Mouse (Mus musculus): Measurements from ENCODE around the gene Kif26a. TPM values are rescaled to one million over a fixed set of nuclear protein-coding genes. Genes with fewer than 3 reads are reported as not detected.
A peak's percentile ranks its signal among the peaks of the same experiment; 100 is the strongest.

The Kif26a gene
- total RNA-seq, 2 experiments from 2014 or later: 5.1 to 5.3 TPM

GRCm38 (mm10) chr12:112200045-112200444, 54.0 kb downstream of the Kif26a start:
- intact Hi-C loops (cut with DNase I): no loop called here
- DNase-seq (ENCODE audit: low spot score in 2 of 2): no peak

- DNase-seq (ENCODE audit: low spot score in 2 of 2): no peak
- intact Hi-C loops (cut with DNase I): no loop called here
Measured at GRCm38 (mm10) chr12:112207163-112207562, 61.2 kb downstream of the Kif26a start.

DNA sequence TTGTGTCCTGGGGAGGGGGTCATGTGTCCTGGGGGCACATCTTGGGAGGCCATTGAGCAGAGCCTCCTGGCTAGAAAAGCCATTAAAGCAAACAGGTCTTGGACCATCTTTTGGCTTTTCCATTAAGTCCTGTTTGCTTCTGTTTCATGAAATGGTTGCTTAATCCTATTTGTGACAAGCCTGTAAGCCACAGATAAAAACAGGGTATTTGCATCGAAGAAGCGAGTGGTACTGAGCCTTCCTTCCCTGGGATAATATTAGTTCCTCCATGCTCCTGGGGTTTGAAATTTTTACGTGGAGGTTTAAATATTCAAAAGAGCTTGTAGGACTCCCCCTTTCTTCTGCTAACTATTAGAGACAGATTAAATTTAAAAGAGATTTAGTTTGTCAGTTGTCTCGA, 61.7 kb downstream of the Kif26a start:
- intact Hi-C loops (cut with DNase I): no loop called here
- DNase-seq (ENCODE audit: low spot score in 2 of 2): no peak

- no peak for DNase-seq (ENCODE audit: low spot score in 2 of 2)
- intact Hi-C loops (cut with DNase I): no loop called here
Measured at GRCm38 (mm10) chr12:112210622-112211021, 64.6 kb downstream of the Kif26a start.

GRCm38 (mm10) chr12:112214441-112214857, 68.4 kb downstream of the Kif26a start:
- intact Hi-C loops (cut with DNase I): no loop called here
- no peak for DNase-seq (ENCODE audit: low spot score in 2 of 2)

GRCm38 (mm10) chr12:112215545-112215944, 69.5 kb downstream of the Kif26a start:
- DNase-seq (ENCODE audit: low spot score in 2 of 2): no peak
- intact Hi-C loops (cut with DNase I): no loop called here

GRCm38 (mm10) chr12:112217021-112217420, 71.0 kb downstream of the Kif26a start:
- peak in 1 of 2 experiments; percentile 12 for DNase-seq (ENCODE audit: low spot score in 2 of 2)
- intact Hi-C loops (cut with DNase I): no loop called here

DNA sequence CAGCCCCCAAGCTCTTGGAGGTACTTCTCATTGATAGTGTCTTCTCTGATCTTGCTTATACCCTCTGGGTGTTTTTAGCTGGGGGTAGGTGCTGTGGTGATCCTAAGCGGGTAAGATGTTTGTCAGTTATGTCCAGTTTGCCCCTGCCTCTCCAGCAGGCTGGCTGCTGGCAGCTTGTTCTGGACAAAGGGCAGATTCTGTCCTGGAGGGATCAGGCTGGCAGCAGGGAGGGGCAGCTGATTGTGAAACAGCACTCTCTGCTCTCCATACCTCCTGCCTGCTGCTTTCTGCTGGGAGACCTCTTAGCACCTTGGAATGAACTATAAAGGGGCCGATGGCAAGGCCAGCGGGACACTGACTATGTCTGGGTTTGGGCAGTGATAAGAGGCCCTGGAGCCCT, 71.7 kb downstream of the Kif26a start:
- intact Hi-C loops (cut with DNase I): no loop called here
- no peak for DNase-seq (ENCODE audit: low spot score in 2 of 2)

DNA sequence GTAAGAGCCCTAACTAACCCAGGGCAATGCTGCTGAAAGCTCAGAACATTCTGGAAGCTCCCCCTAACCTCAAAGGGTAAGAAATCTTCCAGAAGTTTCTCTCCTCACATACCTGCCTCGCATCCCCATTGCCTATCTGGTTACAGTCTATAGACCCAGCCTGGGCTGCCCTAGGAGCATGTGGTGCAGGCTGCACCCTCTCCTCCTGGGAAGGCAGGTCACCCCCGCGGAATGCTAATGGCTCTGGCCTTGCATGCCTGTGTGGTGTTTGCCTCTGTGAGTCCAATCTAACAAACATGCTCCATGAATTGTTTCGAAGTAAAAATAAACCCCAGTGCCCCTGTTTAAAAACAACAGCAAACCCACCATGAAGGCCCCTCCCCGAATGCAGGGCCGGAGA, 75.3 kb downstream of the Kif26a start:
- DNase-seq (ENCODE audit: low spot score in 2 of 2): no peak
- intact Hi-C loops (cut with DNase I): no loop called here

- peak in 1 of 2 experiments; percentile 7 for DNase-seq (ENCODE audit: low spot score in 2 of 2)
- intact Hi-C loops (cut with DNase I): no loop called here
Measured at GRCm38 (mm10) chr12:112221754-112222439, 75.9 kb downstream of the Kif26a start.

GRCm38 (mm10) chr12:112223721-112224337, 77.8 kb downstream of the Kif26a start:
- no peak for DNase-seq (ENCODE audit: low spot score in 2 of 2)
- intact Hi-C loops (cut with DNase I): no loop called here

DNA sequence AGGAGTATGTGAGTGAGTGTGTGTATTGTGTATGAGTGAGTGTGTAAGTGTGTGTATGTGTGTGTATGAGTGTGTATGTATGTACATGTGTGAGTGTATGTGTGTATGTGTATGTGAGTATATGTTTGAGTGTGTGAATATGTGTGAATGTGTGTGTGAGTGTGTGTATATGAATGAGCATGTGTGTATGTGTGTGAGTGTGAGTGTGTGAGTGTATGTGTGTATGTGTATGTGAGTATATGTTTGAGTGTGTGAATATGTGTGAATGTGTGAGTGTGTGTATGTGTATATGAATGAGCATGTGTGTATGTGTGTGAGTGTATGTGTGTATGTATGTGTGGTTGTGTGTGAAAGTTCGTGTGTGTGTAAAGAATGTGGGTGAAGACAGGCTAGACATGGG, 80.2 kb downstream of the Kif26a start:
- intact Hi-C loops (cut with DNase I): no loop called here
- no peak for DNase-seq (ENCODE audit: low spot score in 2 of 2)

DNA sequence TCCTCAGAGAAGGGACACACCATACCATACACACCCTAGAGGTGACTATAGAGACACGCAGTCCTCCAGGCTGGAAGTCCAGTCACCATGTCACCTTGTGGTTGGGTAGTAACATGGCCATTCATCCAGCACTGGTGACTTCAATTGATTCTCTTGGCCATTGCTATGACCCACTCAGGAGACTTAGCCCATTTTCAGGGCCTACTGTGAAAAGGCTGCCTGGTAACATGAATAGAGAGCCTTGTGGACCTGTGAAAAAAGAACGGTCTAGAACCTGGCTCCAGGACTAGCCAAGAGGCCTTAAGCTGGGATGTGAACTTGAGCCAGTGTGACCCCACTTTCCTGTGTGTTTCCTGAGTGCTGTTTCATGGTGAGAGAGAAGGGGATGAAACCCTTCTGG, 80.6 kb downstream of the Kif26a start:
- no peak for DNase-seq (ENCODE audit: low spot score in 2 of 2)
- intact Hi-C loops (cut with DNase I): no loop called here

DNA sequence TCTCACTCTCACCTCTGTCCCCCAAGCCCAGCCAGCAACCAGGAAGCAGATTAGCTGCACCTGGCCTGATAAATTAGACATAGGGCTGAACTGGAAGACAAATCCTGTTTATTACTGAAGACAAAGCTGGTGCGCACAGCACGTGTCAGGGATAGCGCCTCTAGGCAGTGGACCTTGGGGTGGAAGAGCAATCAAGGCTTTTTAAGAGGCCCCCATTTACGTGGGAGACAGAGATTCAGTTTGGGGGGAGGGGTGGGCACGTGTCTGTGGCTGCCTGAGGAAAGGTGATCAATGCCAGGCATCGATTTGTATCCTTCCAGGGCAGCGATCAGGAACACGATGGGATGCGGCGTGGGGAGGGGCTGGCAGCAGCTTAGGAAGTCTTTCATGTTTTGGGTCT, 83.1 kb downstream of the Kif26a start:
- intact Hi-C loops (cut with DNase I): no loop called here
- DNase-seq (ENCODE audit: low spot score in 2 of 2): no peak

- intact Hi-C loops (cut with DNase I): no loop called here
- no peak for DNase-seq (ENCODE audit: low spot score in 2 of 2)
Measured at GRCm38 (mm10) chr12:112230196-112230595, 84.2 kb downstream of the Kif26a start.

Small RNA genes lying within 50 kb of the gene (microRNA-seq; reads per million reads assigned to microRNA genes)
- gene Mir203 (91.1 reads per million, percentile 55 among the genes with 10 or more reads in this experiment), gene Mir3073a (not detected), gene Mir3073b (not detected)

Other genes starting within 250 kb of the Kif26a start
- 10 to 100 TPM; 60.8 to 65.6 TPM for gene Ppp1r13b, start 238.1 kb upstream of the Kif26a start, total RNA-seq (2021)
- 100 to 1,000 TPM; 339 to 346 TPM for gene Atp5mpl, start 179.2 kb upstream of the Kif26a start, total RNA-seq (2021)
- gene Tdrd9, start 174.6 kb upstream of the Kif26a start, total RNA-seq (2021): under 1 TPM in 1 of 2 experiments, not detected in 1; 0.39 TPM
- gene Rd3l, start 164.9 kb upstream of the Kif26a start, total RNA-seq (2021): under 1 TPM in 1 of 2 experiments, not detected in 1; 0.32 TPM
- 1 to 10 TPM; 2.4 to 4.5 TPM for gene Aspg, start 39.5 kb upstream of the Kif26a start, total RNA-seq (2021)

All from left cerebral cortex, postnatal 36 days (tissue).